Mouse (Mus musculus) liver, adult 2 months (tissue): ENCODE measurements around the gene Bphl. TPM values are rescaled to one million over a fixed set of nuclear protein-coding genes. Genes with fewer than 3 reads are reported as not detected.

Experiments
- DNase-seq: peaks from one replicate; pipeline ENCODE4 v3.0.0-alpha.2; 2011; ENCODE audit warnings: low read depth, low spot score; ENCODE audit errors: extremely low read depth
- H3K27ac ChIP-seq: fragments of 200-500 bp; replicated peaks from 2 replicates; pipeline ENCODE4 v1.5.1; 2012; ENCODE audit warnings: low read depth, mild to moderate bottlenecking, control low read depth, inconsistent platforms, low read length; ENCODE audit not compliant: insufficient read depth
- H3K27me3 ChIP-seq: fragments of 200-500 bp; 2 replicates; pipeline ENCODE4 v1.6.1; 2012; ENCODE audit warnings: mild to moderate bottlenecking, moderate library complexity, low read length, inconsistent platforms; ENCODE audit not compliant: control insufficient read depth, insufficient read depth
- H3K36me3 ChIP-seq: fragments of 200-500 bp; 2 replicates; pipeline ENCODE4 v1.6.1; 2012; ENCODE audit warnings: low read length, inconsistent platforms; ENCODE audit not compliant: control insufficient read depth, insufficient read depth
- H3K4me1 ChIP-seq: fragments of 200-500 bp; 2 replicates; pipeline ENCODE4 v1.6.1; 2011; ENCODE audit warnings: low read length; ENCODE audit not compliant: control insufficient read depth, insufficient read depth
- H3K4me3 ChIP-seq: fragments of 200-500 bp; 2 replicates; pipeline ENCODE4 v1.5.1; 2011; ENCODE audit warnings: low read depth, mild to moderate bottlenecking, control low read depth, low read length, moderate library complexity; ENCODE audit not compliant: insufficient read depth
- H3K79me2 ChIP-seq: fragments of 200-500 bp; 2 replicates; pipeline ENCODE4 v1.6.1; 2012; ENCODE audit warnings: inconsistent platforms, mild to moderate bottlenecking, low read length, moderate library complexity; ENCODE audit not compliant: control insufficient read depth, insufficient read depth
- H3K9ac ChIP-seq: fragments of 200-500 bp; 2 replicates; pipeline ENCODE4 v1.6.1; 2012; ENCODE audit warnings: low read depth, mild to moderate bottlenecking, control low read depth, inconsistent platforms, low read length
- CTCF ChIP-seq: fragments of 200-500 bp; IDR thresholded peaks from 2 replicates; pipeline ENCODE4 v1.5.1; 2011; ENCODE audit warnings: low read depth, low read length, control low read depth
- POLR2A ChIP-seq: fragments of 200-500 bp; IDR thresholded peaks from 2 replicates; pipeline ENCODE4 v1.6.1; 2011; ENCODE audit warnings: low read length, control low read depth; ENCODE audit not compliant: insufficient read depth; ENCODE audit errors: extremely low read depth
- WGBS: fragments of 180-500 bp; shearing (Covaris S2); methylation state at CpG from one replicate; pipeline ENCODE4 v1.1.7; 2018; 5-methylcytosine and 5-hydroxymethylcytosine counted together
- polyA plus RNA-seq: library from polyadenylated mRNA; depleted of rRNA; stranded (reverse); fragments of >200 nt; gene quantifications from 2 replicates; pipeline ENCODE4 v1.2.3, GENCODE M21; 2012
- total RNA-seq: library from RNA; depleted of rRNA; stranded (reverse); fragments of >200 nt; gene quantifications from 2 replicates; pipeline ENCODE4 v1.2.3, GENCODE M21; 2014

Gene Bphl
- total and polyA plus RNA-seq, 2 experiments, result 241 to 287 TPM

- DNase-seq, result peak; percentile 98
- Histone ChIP-seq H3K9ac (peak overlapping the region; percentile 71), H3K27me3 (no peaks in the 10 kb centered on the region), H3K4me1 (peaks cover 28% of the 10 kb centered on the region), H3K36me3 (peaks cover 45% of the 10 kb centered on the region), H3K79me2 (no peaks in the 10 kb centered on the region), H3K4me3 (no peak overlapping the region), H3K27ac (peak overlapping the region; percentile 100)
- 23% methylated on average over 4 of the region's 4 CpGs for WGBS
- no peak for TF ChIP-seq CTCF
- no peak for TF ChIP-seq POLR2A
These were observed 17.0 kb downstream of the Bphl start for GRCm38 (mm10) chr13:34054391-34054790.

DNA sequence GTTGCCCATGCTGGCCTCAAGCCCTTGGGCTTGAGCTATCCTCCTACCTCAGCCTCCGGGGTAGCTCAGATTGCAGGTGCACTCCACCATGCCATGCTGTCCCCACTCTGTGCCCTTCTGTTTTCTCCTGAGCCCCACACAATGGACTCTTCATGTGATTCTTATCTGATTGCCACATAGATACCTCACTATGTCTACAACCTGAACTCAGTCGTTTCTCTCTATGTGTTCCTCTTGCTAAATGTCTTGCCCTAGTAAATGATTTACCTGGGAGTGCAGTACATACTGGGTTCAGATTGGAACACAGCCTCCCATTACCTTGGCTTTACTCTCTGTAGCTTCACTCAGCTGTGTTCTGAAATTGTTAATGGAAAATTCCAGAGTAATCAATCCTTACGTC, 17.6 kb downstream of the Bphl start:
- 18% methylated on average over 3 of the region's 3 CpGs for WGBS
- peak overlapping the region; percentile 100 for H3K27ac ChIP-seq
- peaks cover 29% of the 10 kb centered on the region for H3K4me1 ChIP-seq
- H3K27me3 ChIP-seq, result no peaks in the 10 kb centered on the region
- peaks cover 43% of the 10 kb centered on the region for H3K36me3 ChIP-seq
- H3K9ac ChIP-seq, result peak overlapping the region; percentile 71
- peak; percentile 99 for DNase-seq
- no peaks in the 10 kb centered on the region; the same call in 1 of the 2 replicates for H3K79me2 ChIP-seq
- TF ChIP-seq CTCF (no peak), POLR2A (no peak)
- no peak overlapping the region for H3K4me3 ChIP-seq

- Histone ChIP-seq H3K4me3 (no peak overlapping the region), H3K27me3 (no peaks in the 10 kb centered on the region), H3K4me1 (peaks cover 28% of the 10 kb centered on the region), H3K9ac (no peak overlapping the region), H3K79me2 (no peaks in the 10 kb centered on the region; the same call in 1 of the 2 replicates), H3K36me3 (peaks cover 45% of the 10 kb centered on the region), H3K27ac (no peak overlapping the region)
- TF ChIP-seq CTCF, result no peak
- TF ChIP-seq POLR2A, result no peak
- WGBS, result 91% methylated on average over 1 of the region's 1 CpGs
- DNase-seq, result no peak
These were observed 19.9 kb downstream of the Bphl start for GRCm38 (mm10) chr13:34057252-34057651.

DNA sequence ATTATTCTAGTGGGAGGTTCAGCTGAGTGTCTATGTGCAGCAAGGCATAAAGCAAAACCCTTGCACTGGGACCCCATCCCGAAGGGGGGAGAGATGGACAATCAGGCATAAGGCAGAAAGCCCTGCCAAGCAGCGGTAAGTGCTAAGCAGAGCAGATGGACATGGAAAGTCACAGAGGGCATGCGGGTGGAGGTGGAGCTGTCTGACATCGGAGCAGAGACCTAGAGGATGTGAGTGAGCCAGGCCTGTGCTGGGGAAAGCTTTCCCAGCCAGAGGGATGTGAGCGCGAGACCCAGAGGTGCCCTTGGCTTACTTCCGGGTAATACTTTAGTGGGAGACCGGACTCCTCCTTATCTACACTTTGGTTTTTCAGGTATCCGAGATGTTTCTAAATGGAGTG, 22.7 kb downstream of the Bphl start:
- Histone ChIP-seq H3K4me3 (no peak overlapping the region), H3K27ac (no peak overlapping the region), H3K27me3 (no peaks in the 10 kb centered on the region), H3K79me2 (no peaks in the 10 kb centered on the region; the same call in 1 of the 2 replicates), H3K9ac (no peak overlapping the region), H3K36me3 (peaks cover 61% of the 10 kb centered on the region), H3K4me1 (peaks cover 17% of the 10 kb centered on the region)
- WGBS, result 94% methylated on average over 9 of the region's 9 CpGs
- DNase-seq, result no peak
- TF ChIP-seq CTCF (no peak), POLR2A (no peak)

DNA sequence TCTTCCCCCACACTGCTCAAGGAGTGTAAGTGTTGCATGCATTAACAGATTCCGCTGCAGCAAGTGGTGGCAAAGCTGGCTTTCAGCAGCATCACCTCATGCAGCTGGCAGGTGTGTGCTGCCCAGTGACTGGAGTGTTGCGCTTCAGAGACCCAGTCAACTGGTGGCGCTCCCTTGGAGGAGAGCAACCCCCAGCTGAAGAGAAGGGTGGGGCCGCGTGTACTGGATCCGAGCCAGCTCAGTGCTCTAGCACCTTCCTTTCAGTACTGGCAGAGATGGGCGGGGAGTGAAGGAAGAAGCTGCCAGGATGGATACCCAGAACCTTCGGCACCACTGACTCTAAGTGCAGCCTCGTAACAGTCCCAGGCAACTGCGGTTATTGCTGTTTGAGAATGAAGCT, 25.1 kb downstream of the Bphl start:
- H3K27ac ChIP-seq, result no peak overlapping the region
- H3K27me3 ChIP-seq, result no peaks in the 10 kb centered on the region
- no peaks in the 10 kb centered on the region; the same call in 1 of the 2 replicates for H3K79me2 ChIP-seq
- TF ChIP-seq CTCF, result no peak
- no peak for TF ChIP-seq POLR2A
- DNase-seq, result no peak
- H3K9ac ChIP-seq, result no peak overlapping the region
- peaks cover 9% of the 10 kb centered on the region for H3K4me1 ChIP-seq
- WGBS, result 81% methylated on average over 10 of the region's 10 CpGs
- H3K36me3 ChIP-seq, result peaks cover 58% of the 10 kb centered on the region
- no peak overlapping the region for H3K4me3 ChIP-seq

- H3K27ac ChIP-seq, result no peak overlapping the region
- H3K79me2 ChIP-seq, result no peaks in the 10 kb centered on the region
- H3K4me1 ChIP-seq, result peaks cover 7% of the 10 kb centered on the region
- no peak overlapping the region for H3K9ac ChIP-seq
- H3K27me3 ChIP-seq, result no peaks in the 10 kb centered on the region
- H3K36me3 ChIP-seq, result peaks cover 42% of the 10 kb centered on the region
- TF ChIP-seq POLR2A, result no peak
- no peak for TF ChIP-seq CTCF
- H3K4me3 ChIP-seq, result no peak overlapping the region
- DNase-seq, result no peak
- WGBS, result 94% methylated on average over 1 of the region's 1 CpGs
These were observed 29.0 kb downstream of the Bphl start for GRCm38 (mm10) chr13:34066351-34066750.
